Mouse (Mus musculus) spleen, adult 2 months (tissue): Measurements from ENCODE around the gene Gm9046. TPM values are rescaled to one million over a fixed set of nuclear protein-coding genes. Genes with fewer than 3 reads are reported as not detected.
"Not testable (repeated sequence)": the region's sequence is repeated elsewhere in the genome, so short reads cannot be mapped to it uniquely, and the experiment has no call there.

ENCODE experiments used
- DNase-seq, 2 experiments: peaks; one replicate each; pipeline versions ENCODE4 v3.0.0 to v3.0.0-alpha.2; 2012 to 2021; ENCODE audit warnings: low spot score in 2 of 2, low read depth in 1 of 2
- H3K27ac ChIP-seq: fragments of 200-500 bp; 2 replicates; pipeline ENCODE4 v1.5.1; 2012; ENCODE audit warnings: low read length, inconsistent platforms; ENCODE audit not compliant: insufficient read depth
- H3K27me3 ChIP-seq: fragments of 200-500 bp; 2 replicates; pipeline ENCODE4 v1.6.1; 2012; ENCODE audit warnings: mild to moderate bottlenecking, moderate library complexity, low read length, inconsistent platforms; ENCODE audit not compliant: control insufficient read depth, insufficient read depth
- H3K36me3 ChIP-seq: fragments of 200-500 bp; 2 replicates; pipeline ENCODE4 v1.6.1; 2012; ENCODE audit warnings: mild to moderate bottlenecking, low read length, inconsistent platforms; ENCODE audit not compliant: control insufficient read depth, insufficient read depth
- H3K4me1 ChIP-seq: fragments of 200-500 bp; 2 replicates; pipeline ENCODE4 v1.6.1; 2011; ENCODE audit warnings: inconsistent platforms; ENCODE audit not compliant: control insufficient read depth, insufficient read depth, insufficient read length
- H3K4me3 ChIP-seq: fragments of 200-500 bp; 2 replicates; pipeline ENCODE4 v1.5.1; 2011; ENCODE audit warnings: mild to moderate bottlenecking, inconsistent platforms; ENCODE audit not compliant: insufficient read depth, insufficient read length; ENCODE audit errors: extremely low read depth
- CTCF ChIP-seq: fragments of 200-500 bp; IDR thresholded peaks from 2 replicates; pipeline ENCODE4 v1.5.1; 2011; ENCODE audit warnings: mild to moderate bottlenecking, inconsistent platforms; ENCODE audit not compliant: insufficient read depth, insufficient read length, insufficient replicate concordance; ENCODE audit errors: extremely low read depth
- POLR2A ChIP-seq: fragments of 200-500 bp; IDR thresholded peaks from 2 replicates; pipeline ENCODE4 v1.6.1; 2011; ENCODE audit warnings: low read depth, low read length, inconsistent platforms
- WGBS: fragments of 180-500 bp; shearing (Covaris S2); methylation state at CpG from one replicate; pipeline ENCODE4 v1.1.7; 2018; 5-methylcytosine and 5-hydroxymethylcytosine counted together
- polyA plus RNA-seq: library from polyadenylated mRNA; depleted of rRNA; stranded (reverse); fragments of >200 nt; gene quantifications from 2 replicates; pipeline ENCODE4 v1.2.3, GENCODE M21; 2012; rRNA removed

The Gm9046 gene
- polyA plus RNA-seq: not detected in 2 replicates

DNA sequence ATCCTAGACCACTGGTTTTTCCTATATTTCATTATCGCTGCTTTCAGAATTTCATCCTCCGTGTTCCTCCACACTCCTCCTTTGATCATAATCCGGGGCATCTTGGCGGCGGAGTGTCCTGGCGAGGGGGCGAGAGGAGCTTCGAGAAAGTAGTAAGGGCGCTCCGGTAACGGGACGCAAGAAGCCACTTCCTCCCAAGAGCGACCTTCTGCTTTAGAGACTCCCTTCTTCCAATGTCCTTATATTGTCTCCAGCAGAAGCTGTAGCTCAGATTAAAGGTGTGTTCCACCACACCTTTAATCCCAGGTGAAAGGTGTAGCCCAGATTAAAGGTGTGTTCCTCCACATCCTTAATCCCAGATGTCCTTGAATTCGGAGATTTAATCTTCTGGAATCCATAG is at the start of gene Gm9046:
Gene Gm9046, minus strand, starts transcription at position 101 of the 400 bp plus-strand sequence.
- DNase-seq, H3K27ac ChIP-seq, H3K27me3 ChIP-seq, H3K4me3 ChIP-seq, H3K36me3 ChIP-seq, H3K4me1 ChIP-seq: not testable (repeated sequence)
- no CpG with 5 or more reads among the region's 14 CpGs for whole genome bisulfite sequencing

DNA sequence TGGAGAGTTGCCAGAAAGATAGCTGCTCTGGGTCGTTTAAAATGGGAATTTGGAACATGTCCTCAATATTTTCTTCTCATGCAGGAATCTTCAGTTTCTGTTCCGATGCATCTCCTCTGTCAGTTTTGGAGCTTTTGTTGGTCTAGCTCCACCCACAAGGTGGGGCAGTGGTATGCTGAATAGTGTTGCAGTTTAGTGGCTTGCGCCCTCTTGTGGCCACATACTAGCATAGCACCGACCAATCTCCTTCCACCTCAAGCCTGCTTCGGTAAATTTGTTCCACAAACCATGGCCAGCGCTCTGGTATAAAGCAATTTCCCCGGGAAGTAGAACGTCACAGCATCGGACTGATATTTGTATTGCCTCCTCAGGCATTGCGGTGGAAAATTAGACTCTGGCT is 27.4 kb upstream of the Gm9046 start:
- no peak overlapping the region for H3K27ac ChIP-seq
- no peaks in the 10 kb centered on the region for H3K36me3 ChIP-seq
- DNase-seq: peak; percentile 67 to 74
- 5% methylated on average over 10 of the region's 10 CpGs for WGBS
- no peaks in the 10 kb centered on the region for H3K4me1 ChIP-seq
- H3K27me3 ChIP-seq: no peaks in the 10 kb centered on the region
- no peak for TF ChIP-seq POLR2A
- peak; percentile 90; the same call in 1 of the 2 replicates for TF ChIP-seq CTCF
- no peak overlapping the region for H3K4me3 ChIP-seq

DNA sequence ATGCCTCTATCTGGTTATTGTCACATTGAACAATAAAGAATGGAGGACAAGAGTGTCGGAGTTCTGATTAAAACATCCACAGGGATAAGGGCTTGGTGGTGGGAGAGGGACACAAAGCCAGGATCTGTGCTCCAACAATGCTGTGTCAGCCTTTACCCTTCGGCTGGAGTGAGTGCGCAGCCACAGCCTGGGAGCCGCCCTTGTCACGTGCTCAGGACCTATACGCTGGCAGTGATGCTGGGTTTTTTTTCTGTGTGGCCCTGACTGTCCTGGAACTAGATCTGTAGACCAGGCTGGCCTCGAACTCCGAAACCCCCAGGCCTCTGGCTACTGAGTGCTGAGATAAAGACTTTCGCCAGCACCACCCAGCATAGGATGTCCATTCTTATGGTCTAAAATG is 26.5 kb upstream of the Gm9046 start:
- 95% methylated on average over 9 of the region's 9 CpGs for WGBS

DNA sequence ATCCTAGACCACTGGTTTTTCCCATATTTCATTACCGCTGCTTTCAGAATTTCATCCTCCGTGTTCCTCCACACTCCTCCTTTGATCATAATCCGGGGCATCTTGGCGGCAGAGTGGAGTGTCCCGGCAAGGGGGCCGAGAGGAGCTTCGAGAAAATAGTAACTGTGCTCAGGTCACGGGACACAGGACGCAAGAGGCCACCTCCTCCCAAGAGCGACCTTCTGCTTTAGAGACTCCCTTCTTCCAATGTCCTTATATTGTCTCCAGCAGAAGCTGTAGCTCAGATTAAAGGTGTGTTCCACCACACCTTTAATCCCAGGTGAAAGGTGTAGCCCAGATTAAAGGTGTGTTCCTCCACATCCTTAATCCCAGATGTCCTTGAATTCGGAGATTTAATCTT is 10.9 kb upstream of the Gm9046 start, which contains the start of gene Gm9049:
Gene Gm9049, minus strand, starts transcription at position 101 of the 400 bp plus-strand sequence.
- WGBS: 90% methylated on average over 1 of the region's 11 CpGs
- H3K27me3 ChIP-seq, H3K4me3 ChIP-seq, H3K27ac ChIP-seq, H3K4me1 ChIP-seq, H3K36me3 ChIP-seq, DNase-seq: not testable (repeated sequence)

More for the DNA sequence above, 26.5 kb upstream of the Gm9046 start:
- H3K27ac ChIP-seq: no peak overlapping the region
- no peaks in the 10 kb centered on the region for H3K4me1 ChIP-seq
- DNase-seq: no peak
- H3K36me3 ChIP-seq: no peaks in the 10 kb centered on the region
- no peak for TF ChIP-seq POLR2A
- TF ChIP-seq CTCF: no peak
- no peak overlapping the region for H3K4me3 ChIP-seq
- H3K27me3 ChIP-seq: no peaks in the 10 kb centered on the region

DNA sequence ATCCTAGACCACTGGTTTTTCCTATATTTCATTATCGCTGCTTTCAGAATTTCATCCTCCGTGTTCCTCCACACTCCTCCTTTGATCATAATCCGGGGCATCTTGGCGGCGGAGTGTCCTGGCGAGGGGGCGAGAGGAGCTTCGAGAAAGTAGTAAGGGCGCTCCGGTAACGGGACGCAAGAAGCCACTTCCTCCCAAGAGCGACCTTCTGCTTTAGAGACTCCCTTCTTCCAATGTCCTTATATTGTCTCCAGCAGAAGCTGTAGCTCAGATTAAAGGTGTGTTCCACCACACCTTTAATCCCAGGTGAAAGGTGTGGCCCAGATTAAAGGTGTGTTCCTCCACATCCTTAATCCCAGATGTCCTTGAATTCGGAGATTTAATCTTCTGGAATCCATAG is 5.5 kb upstream of the Gm9046 start, which contains the start of gene Gm9048:
Gene Gm9048, minus strand, starts transcription at position 101 of the 400 bp plus-strand sequence.
- not testable (repeated sequence) for H3K4me1 ChIP-seq, H3K36me3 ChIP-seq, H3K27ac ChIP-seq, H3K4me3 ChIP-seq, H3K27me3 ChIP-seq, DNase-seq
- WGBS: 75% methylated on average over 1 of the region's 14 CpGs

DNA sequence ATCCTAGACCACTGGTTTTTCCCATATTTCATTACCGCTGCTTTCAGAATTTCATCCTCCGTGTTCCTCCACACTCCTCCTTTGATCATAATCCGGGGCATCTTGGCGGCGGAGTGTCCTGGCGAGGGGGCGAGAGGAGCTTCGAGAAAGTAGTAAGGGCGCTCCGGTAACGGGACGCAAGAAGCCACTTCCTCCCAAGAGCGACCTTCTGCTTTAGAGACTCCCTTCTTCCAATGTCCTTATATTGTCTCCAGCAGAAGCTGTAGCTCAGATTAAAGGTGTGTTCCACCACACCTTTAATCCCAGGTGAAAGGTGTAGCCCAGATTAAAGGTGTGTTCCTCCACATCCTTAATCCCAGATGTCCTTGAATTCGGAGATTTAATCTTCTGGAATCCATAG is 5.3 kb downstream of the Gm9046 start, which contains the start of gene Gm9045:
Gene Gm9045, minus strand, starts transcription at position 101 of the 400 bp plus-strand sequence.
- no CpG with 5 or more reads among the region's 14 CpGs for WGBS
- not testable (repeated sequence) for DNase-seq, H3K27ac ChIP-seq

DNA sequence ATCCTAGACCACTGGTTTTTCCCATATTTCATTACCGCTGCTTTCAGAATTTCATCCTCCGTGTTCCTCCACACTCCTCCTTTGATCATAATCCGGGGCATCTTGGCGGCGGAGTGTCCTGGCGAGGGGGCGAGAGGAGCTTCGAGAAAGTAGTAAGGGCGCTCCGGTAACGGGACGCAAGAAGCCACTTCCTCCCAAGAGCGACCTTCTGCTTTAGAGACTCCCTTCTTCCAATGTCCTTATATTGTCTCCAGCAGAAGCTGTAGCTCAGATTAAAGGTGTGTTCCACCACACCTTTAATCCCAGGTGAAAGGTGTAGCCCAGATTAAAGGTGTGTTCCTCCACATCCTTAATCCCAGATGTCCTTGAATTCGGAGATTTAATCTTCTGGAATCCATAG is 10.7 kb downstream of the Gm9046 start, which contains the start of gene Gm9044:
Gene Gm9044, minus strand, starts transcription at position 101 of the 400 bp plus-strand sequence.
- WGBS: no CpG with 5 or more reads among the region's 14 CpGs
- H3K4me1 ChIP-seq, H3K27ac ChIP-seq, H3K4me3 ChIP-seq, DNase-seq, H3K36me3 ChIP-seq, H3K27me3 ChIP-seq: not testable (repeated sequence)

More for the DNA sequence above, 5.3 kb downstream of the Gm9046 start, which contains the start of gene Gm9045:
- not testable (repeated sequence) for H3K4me1 ChIP-seq, H3K4me3 ChIP-seq, H3K27me3 ChIP-seq, H3K36me3 ChIP-seq

DNA sequence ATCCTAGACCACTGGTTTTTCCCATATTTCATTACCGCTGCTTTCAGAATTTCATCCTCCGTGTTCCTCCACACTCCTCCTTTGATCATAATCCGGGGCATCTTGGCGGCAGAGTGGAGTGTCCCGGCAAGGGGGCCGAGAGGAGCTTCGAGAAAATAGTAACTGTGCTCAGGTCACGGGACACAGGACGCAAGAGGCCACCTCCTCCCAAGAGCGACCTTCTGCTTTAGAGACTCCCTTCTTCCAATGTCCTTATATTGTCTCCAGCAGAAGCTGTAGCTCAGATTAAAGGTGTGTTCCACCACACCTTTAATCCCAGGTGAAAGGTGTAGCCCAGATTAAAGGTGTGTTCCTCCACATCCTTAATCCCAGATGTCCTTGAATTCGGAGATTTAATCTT is 16.2 kb downstream of the Gm9046 start, which contains the start of gene Gm9040:
Gene Gm9040, minus strand, starts transcription at position 101 of the 400 bp plus-strand sequence.
- not testable (repeated sequence) for H3K4me1 ChIP-seq, H3K27ac ChIP-seq, H3K36me3 ChIP-seq, H3K4me3 ChIP-seq, DNase-seq, H3K27me3 ChIP-seq
- WGBS: no CpG with 5 or more reads among the region's 11 CpGs
